Mouse (Mus musculus): Measurements from ENCODE around the gene Vps13d.

The Vps13d gene

GRCm38 (mm10) chr4:144998808-144999571 lies 195.8 kb downstream of the Vps13d start:
- DNase-seq: no peak

DNA sequence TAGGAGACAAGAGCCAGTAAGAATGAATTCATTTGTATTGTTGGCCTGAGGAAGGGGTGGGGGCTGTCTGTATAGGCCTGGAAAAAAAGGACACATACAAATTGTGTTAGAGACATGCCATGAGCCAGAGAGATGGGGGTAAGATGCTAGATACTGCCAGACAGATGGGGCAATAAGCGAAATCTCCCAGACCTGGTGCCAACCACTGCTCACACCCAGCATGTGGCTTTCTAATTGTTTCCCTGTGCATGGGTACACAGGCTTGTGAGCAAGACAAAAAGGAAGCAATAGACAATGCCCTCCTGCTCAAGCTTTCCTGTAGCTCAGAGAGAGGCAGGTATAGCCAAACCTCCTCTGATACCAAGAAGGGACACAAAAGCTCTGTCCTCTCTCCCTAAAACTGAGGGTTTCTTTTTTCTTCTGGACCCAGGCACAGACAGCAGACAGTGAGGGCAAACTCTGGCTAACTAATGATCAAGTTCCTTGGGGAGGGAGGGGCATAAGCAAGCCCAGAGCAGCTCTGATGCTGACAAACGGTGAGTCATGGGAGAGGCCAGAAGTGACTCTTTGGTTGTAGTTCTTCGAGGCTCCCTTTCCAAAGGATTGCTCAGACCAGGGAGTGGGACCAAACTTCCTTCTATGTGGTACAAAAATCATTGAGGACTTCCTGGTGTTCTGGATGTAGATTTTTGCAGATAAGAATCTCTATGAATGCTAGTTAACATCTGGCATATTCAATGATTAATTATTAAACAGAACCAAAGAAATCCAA lies 196.7 kb downstream of the Vps13d start:
- peak; percentile 46 for DNase-seq

DNA sequence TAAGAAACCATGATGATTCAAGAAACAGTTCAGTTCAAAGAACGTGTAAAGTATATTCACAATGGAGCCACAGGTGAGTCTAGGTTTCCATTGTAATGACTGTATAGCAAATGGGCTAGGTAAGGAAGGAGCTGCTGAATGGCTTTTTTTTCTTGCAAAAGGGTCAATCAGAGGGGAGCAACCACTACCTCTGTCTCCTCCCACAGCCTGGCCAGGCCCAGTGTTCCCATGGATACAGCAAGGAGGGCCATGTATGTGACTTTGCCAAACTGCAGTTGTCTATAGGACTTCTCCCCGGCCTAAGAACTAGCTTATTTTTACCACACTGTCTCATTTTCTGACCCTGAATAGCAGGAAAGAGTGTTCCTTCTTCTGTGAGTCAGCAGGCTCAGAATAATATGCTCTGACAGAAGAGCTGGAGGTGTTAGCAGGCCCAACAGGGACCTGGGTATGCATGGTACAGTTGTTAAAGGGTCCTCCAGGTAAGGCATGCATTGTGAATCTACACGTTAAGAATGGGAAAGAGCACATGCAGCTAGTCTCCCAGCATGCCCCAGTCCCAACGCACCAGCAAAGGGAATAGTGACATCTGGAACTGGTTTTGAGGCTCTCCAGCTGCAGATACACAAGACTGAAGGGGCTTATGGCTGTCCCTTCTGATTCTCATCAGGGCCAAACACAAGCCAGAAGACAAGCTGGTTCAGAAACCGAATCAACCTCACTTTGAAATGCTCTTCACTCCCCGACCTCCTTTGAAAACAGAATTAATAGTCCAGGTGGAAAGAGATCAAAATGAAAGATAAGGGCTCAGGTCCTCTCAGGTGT lies 197.6 kb downstream of the Vps13d start:
- DNase-seq: no peak

DNA sequence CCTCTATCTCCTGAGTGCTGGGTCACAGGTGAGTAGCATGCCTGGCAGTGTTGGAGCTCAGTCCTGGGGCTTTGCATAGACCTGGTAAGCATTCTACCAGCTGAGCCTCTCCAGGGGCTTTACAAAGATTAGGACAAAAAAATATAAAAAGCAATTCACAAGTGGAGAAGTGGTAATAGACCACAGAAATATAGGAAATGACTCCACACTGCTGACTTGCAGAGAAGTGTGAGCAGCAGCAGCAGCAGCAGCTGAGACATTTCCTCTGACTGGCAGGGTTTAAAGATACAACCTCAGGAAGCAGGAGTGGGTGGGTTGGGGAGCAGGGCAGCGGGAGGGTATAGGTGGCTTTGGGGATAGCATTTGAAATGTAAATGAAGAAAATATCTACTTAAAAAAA lies 199.0 kb downstream of the Vps13d start:
- DNase-seq: no peak

DNA sequence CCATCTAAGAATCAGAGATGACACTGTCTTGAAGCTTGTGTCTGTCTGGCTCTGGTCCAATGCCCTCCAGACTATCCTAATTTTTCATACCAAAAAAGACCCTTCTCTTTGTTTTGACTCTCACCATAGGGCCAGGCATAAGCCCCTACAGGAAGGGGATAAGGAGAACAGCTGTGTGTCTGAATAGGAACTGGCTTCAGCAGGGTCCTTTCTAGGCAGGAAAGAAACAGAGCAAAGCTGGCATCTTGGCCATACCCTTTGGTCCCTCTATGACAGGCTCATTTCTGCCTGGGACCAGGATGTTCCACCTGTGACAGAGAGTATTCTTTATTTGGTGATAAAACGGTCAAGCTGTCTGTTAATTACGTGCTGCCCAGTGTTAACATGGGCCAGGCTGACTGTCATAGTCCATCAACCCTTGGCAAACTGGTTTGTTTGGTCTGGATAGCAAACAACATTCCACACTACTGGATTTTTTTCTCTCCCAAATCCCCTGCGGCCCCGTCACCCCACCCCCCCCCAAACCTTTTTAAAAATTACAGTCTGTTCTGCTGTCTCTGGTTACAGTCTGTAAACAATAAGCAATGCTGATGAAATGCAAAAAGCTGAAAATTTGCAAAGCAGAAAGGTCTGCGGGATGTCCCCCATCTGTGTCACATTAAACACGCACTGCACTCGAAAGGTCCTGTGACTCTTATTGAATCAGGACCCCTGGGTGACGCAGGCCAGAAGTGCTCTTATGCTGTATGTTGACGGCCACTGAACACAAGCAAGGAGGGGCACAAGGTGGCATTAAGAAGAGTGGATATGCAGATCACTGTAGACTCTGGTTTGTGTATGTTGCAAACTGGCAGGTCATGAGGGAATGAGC lies 201.5 kb downstream of the Vps13d start:
- DNase-seq: peak; percentile 65

GRCm38 (mm10) chr4:144992413-144992812 lies 202.4 kb downstream of the Vps13d start:
- DNase-seq: peak; percentile 89

- peak; percentile 63 for DNase-seq
Observed at GRCm38 (mm10) chr4:144988443-144989206, 206.2 kb downstream of the Vps13d start.

DNA sequence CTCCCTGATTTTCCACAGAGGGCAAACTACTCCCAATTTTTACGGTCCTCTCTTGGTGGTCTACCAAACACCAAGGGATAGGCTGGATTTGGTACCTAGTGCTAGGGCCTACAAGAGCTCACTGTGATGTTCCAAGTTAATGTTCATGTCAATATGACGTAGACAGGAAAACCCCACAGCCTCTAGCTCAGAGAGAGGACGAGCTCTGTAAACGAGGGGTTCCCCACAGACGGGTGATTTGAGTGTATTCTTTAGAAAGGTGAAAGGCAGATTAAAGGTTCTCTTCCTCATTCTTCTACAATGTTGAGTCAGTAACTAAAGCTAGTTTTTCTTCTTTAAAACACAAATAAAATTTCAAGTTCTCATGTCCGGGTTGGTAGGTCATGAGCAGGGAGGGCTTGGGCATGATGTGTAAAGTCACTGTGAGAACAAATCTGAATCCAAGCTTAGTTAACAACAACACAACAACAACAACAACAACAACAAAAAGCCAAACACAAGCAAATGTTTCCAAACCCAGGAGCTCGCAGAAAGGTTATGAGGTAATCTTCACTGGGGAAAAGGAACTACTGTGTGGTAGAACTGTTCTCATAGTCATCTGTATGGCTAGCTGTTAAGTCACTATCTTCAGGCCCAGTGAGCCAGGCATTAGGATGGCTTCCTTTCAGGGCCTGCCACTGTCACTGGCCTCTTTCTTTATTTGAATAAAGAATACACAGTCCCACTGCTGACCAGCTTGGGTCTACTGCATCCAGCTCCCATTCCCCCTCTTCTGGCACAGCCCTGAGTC lies 208.6 kb downstream of the Vps13d start:
- no peak for DNase-seq

GRCm38 (mm10) chr4:144983821-144984371 lies 210.9 kb downstream of the Vps13d start:
- DNase-seq: peak; percentile 80

DNA sequence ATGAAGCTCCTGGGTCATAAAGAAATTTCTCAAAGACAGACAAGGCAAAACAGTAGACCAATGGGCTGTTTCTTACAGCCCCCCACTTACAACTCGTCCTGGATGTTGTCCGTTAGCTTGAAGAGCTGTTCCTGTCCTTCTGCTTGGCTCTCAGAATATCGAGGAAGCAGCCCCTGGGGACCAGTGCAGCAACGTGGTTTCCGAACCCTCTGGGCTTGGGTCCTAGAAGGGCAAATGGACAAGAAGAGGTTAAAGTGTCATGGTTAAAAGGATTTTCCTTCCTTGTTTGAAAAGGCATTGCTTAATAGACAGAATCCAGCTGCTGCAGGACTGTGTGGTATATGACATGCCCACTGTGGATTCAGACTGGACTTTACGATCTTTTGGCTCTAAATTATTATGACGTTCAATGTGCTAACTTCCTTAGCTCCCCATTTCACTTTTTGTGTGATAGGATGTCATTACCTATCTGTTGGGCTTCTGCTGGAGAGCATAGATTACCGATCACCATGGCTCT lies 211.5 kb downstream of the Vps13d start:
- peak; percentile 62 for DNase-seq

GRCm38 (mm10) chr4:144980811-144981551 lies 213.8 kb downstream of the Vps13d start:
- DNase-seq: peak; percentile 78

DNA sequence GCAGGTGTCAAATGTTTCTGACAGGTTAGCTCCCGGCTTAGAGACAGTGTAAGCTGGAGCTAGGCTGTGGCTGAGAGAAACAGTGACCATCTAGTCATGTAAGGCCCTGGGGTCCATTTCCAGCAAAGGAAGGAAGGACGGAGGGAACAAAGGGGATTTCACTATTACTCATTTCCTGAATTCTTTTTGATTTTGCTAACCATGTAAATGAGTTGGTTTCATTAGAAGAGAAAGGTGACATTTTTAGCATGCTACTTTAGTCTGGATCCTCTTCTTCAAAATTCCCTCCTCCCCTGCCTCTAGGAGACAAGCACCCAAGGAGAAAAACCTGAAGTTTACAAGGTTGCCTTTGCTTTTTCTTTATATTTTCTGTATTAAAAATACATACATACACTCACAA lies 214.7 kb downstream of the Vps13d start:
- DNase-seq: no peak

GRCm38 (mm10) chr4:144978039-144978438 lies 216.8 kb downstream of the Vps13d start:
- DNase-seq: no peak

- DNase-seq: no peak
Observed at GRCm38 (mm10) chr4:144977057-144977456, 217.7 kb downstream of the Vps13d start.

DNA sequence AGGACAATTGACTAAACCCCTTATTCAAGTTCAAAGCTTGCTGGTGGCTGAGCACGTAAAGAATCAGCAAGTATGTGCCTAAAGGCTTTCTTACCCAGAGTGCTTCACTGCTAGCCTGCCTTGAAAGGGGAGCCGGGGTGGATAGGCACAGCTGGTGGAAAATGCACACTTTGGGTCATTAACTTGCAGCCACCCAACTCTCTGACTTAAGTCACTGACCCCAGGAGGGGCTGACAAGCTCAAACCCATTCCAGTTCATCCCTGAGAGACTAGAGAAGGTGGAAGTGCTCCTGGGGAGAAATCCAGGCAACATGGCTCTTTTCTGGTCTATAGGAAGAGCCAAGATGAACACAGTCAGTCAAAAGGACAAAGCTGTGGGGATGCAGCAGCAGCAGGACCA lies 219.3 kb downstream of the Vps13d start:
- no peak for DNase-seq

- no peak for DNase-seq
Observed at GRCm38 (mm10) chr4:144974458-144974857, 220.3 kb downstream of the Vps13d start.

DNA sequence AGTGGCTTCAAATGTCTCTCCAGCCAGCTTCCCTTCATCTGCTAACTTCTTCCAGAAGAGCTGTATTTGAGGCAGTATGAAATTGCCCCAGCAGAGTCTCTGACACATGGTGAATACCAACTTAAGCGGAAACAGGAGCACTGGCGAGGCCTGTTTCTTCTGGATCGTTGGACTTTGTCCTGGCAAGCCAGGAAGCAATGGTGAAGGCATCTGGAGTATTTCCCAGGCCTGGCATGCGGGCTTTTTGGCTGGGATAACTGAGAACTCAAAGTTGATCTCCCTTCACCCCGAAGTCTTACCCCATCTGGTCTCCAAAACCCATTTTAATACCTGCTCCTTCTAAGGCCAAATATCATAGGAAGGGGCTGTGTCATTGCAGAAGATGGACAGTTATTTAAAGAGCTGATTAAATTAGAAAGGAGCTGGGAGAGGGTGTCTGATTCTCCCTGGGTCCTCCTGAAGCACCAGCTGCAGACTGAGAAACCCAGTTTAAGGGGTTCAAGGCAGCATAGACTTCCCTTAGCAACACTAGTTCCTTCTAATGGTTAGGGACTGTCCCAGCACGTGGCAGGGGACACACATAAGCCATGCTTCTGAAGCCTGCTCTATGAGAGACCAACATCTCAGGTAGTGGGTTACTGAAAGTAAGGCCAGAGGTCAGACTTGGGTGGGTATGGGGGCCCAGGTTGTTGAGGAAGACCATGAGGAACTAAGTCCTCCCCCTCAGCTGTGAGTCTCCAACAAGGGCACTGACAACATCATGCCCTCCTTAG lies 221.7 kb downstream of the Vps13d start:
- DNase-seq: peak; percentile 73

DNA sequence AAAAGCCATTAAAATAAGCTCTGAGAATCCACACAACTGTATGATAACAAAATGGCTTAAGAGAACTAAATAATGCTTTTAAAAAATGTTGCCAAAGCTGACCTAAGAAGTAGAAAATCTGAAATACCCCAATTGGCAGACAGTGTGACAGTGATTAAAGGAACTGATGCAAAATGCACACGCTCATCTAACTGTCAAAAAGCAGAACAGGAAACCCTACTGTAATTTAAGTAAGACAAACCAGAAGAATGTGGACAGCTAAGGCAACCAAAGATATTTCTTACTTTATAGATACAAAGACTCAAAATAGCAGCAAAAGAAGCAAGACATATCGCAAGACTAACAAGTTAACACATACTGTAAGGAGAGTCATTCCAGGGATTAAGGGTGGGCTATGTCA lies 223.8 kb downstream of the Vps13d start:
- DNase-seq: no peak

- DNase-seq: peak; percentile 52
Observed at GRCm38 (mm10) chr4:144969030-144969429, 225.8 kb downstream of the Vps13d start.

Data from kidney, postnatal 14 days (tissue).